Mouse (Mus musculus): ENCODE measurements around the gene Trim9.

DNA sequence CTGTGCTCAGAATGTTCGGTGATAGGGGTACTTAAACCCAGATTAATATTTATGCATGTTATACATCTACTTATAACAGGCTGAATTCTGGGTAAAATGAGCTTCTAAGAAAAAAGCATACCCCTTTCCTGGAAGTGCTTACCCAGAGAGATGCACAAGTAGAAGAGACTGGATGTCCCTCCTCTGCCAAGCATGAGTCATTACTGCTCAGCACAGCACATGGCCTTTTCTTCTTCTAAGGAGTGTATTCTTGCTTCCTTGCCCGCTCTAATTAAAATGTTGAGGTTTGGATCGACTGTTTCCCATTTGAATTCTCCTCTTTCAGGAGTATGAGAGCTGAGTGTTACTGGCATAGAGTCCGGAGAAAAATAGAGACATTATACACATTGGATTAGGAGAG, 3.1 kb upstream of the Trim9 start:
- no peak for TF ChIP-seq CTCF (IDR thresholded peaks at IDR 0.05; ENCODE audit: low read depth)
- TF ChIP-seq EP300 (IDR thresholded peaks at IDR 0.05; ENCODE audit: low read depth) = no peak
